22 mouse cellular contexts compared by ENCODE assay signal in genomic region chr19:10270356-10270755, GRCm38 (mm10). TPM values are rescaled to one million over a fixed set of nuclear protein-coding genes. Genes with fewer than 3 reads are reported as not detected.
DNase-seq lines count a peak whose midpoint lies in the region; ATAC-seq and TF ChIP-seq lines count a peak whose summit lies in the region.
"Had no signal": no experiment of that assay in that cellular context is flagged by ENCODE, and none has a peak within 500 bp of the region (broad histone marks: within the 10 kb centered on the region; RNA-seq: fewer than 3 reads in every experiment).

No protein-coding gene starts in this region.

- DNase-seq in heart, adult 11 months: peak; percentile 92
- no peak for DNase-seq in layer of hippocampus, adult 2 months (ENCODE audit: low spot score in 2 of 2)
- DNase-seq in layer of hippocampus, adult 8-10 months (ENCODE audit: low spot score in 2 of 2): no peak
- DNase-seq in retina, embryonic 14.5 days (ENCODE audit: low spot score): no peak
- DNase-seq: adrenal gland, adult 2 months; adrenal gland, adult 8-10 months; adrenal gland, postnatal 10 days; adrenal gland, postnatal 14 days; adrenal gland, postnatal 25 days; adrenal gland, postnatal 36 days; B cell, adult 2 months; cerebellum, adult 11 months; cerebellum, adult 11-12 months had no signal

- no peak for TF ChIP-seq CTCF in layer of hippocampus, adult 2 months (conservative IDR thresholded peaks at IDR 0.05)
- no peak for TF ChIP-seq CTCF in intestine, postnatal 0 days (IDR thresholded peaks at IDR 0.05; ENCODE audit: low read depth)

- peaks cover 40% of the 10 kb centered on the region for H3K4me1 ChIP-seq in heart, embryonic 12.5 days (replicated peaks)
- H3K4me1 ChIP-seq in intestine, embryonic 16.5 days (ENCODE audit: control insufficient read depth, insufficient read depth, low read length): peaks cover 46% of the 10 kb centered on the region
- peaks cover 40% of the 10 kb centered on the region for H3K4me1 ChIP-seq in intestine, embryonic 15.5 days (replicated peaks)
- H3K4me1 ChIP-seq in intestine, postnatal 0 days (replicated peaks; ENCODE audit: control insufficient read depth, insufficient read depth, low read length): peaks cover 13% of the 10 kb centered on the region

- no peaks in the 10 kb centered on the region for H3K36me3 ChIP-seq in heart, embryonic 12.5 days
- no peaks in the 10 kb centered on the region for H3K36me3 ChIP-seq in intestine, embryonic 16.5 days (ENCODE audit: control insufficient read depth, insufficient read depth, low read length)
- no peaks in the 10 kb centered on the region for H3K36me3 ChIP-seq in intestine, embryonic 15.5 days
- no peaks in the 10 kb centered on the region for H3K36me3 ChIP-seq in intestine, postnatal 0 days (ENCODE audit: control insufficient read depth, insufficient read depth)
- H3K36me3 ChIP-seq: G1E had no signal

- no peak for ATAC-seq in heart, embryonic 12.5 days (ENCODE audit: insufficient number of reproducible peaks, low FRiP score)
- no peak for ATAC-seq in intestine, embryonic 16.5 days
- ATAC-seq in intestine, embryonic 15.5 days: no peak
- ATAC-seq in intestine, postnatal 0 days: no peak
- ATAC-seq: activated CD4-positive, CD25-positive, alpha-beta regulatory T cell, adult 4 months; CD4-positive, CD25-positive, alpha-beta regulatory T cell, adult 4 months; Patski had no signal

- H3K4me2 ChIP-seq in heart, embryonic 12.5 days: no peak overlapping the region
- no peak overlapping the region for H3K4me2 ChIP-seq in intestine, embryonic 16.5 days (ENCODE audit: low read depth, low read length)
- no peak overlapping the region for H3K4me2 ChIP-seq in intestine, embryonic 15.5 days (replicated peaks)
- no peak overlapping the region for H3K4me2 ChIP-seq in intestine, postnatal 0 days (replicated peaks; ENCODE audit: low read depth)

- no peak overlapping the region for H3K4me3 ChIP-seq in heart, embryonic 12.5 days
- no peak overlapping the region for H3K4me3 ChIP-seq in intestine, embryonic 16.5 days (ENCODE audit: low read length)
- H3K4me3 ChIP-seq in intestine, embryonic 15.5 days (replicated peaks): no peak overlapping the region
- H3K4me3 ChIP-seq in layer of hippocampus, adult 2 months: no peak overlapping the region
- H3K4me3 ChIP-seq in intestine, postnatal 0 days (ENCODE audit: low read depth, low read length): no peak overlapping the region

- H3K27me3 ChIP-seq in heart, embryonic 12.5 days (replicated peaks): peaks cover 3% of the 10 kb centered on the region; the same call in 1 of the 2 replicates
- H3K27me3 ChIP-seq in intestine, embryonic 16.5 days (replicated peaks; ENCODE audit: control insufficient read depth, insufficient read depth, low read length): no peaks in the 10 kb centered on the region
- H3K27me3 ChIP-seq in intestine, embryonic 15.5 days (replicated peaks): no peaks in the 10 kb centered on the region
- H3K27me3 ChIP-seq in intestine, postnatal 0 days (replicated peaks; ENCODE audit: control insufficient read depth, insufficient read depth, low read length): no peaks in the 10 kb centered on the region
- H3K27me3 ChIP-seq: Patski had no signal

- H3K27ac ChIP-seq in heart, embryonic 12.5 days (ENCODE audit: poor library complexity, severe bottlenecking): no peak overlapping the region
- H3K27ac ChIP-seq in intestine, embryonic 16.5 days (ENCODE audit: low read length): peak overlapping the region; percentile 25; the same call in 1 of the 2 replicates
- H3K27ac ChIP-seq in intestine, embryonic 15.5 days: no peak overlapping the region
- peak overlapping the region; percentile 82; the same call in 1 of the 2 replicates for H3K27ac ChIP-seq in layer of hippocampus, adult 2 months
- 0 out of 2 replicates have a peak overlapping the region, but pooled peaks have one; percentile 46 for H3K27ac ChIP-seq in intestine, postnatal 0 days (ENCODE audit: low read depth, low read length)

- H3K9ac ChIP-seq in heart, embryonic 12.5 days: no peak overlapping the region
- H3K9ac ChIP-seq in intestine, embryonic 16.5 days (ENCODE audit: low read depth, low read length): 0 out of 2 replicates have a peak overlapping the region, but pooled peaks have one; percentile 13
- H3K9ac ChIP-seq in intestine, embryonic 15.5 days: no peak overlapping the region
- H3K9ac ChIP-seq in intestine, postnatal 0 days (ENCODE audit: low read depth, low read length): no peak overlapping the region

- no peaks in the 10 kb centered on the region for H3K9me3 ChIP-seq in heart, embryonic 12.5 days (replicated peaks)
- no peaks in the 10 kb centered on the region for H3K9me3 ChIP-seq in intestine, embryonic 16.5 days (ENCODE audit: control insufficient read depth, low read length)
- H3K9me3 ChIP-seq in intestine, embryonic 15.5 days: no peaks in the 10 kb centered on the region
- H3K9me3 ChIP-seq in intestine, postnatal 0 days (ENCODE audit: control insufficient read depth): no peaks in the 10 kb centered on the region
- H3K9me3 ChIP-seq: G1E had no signal

- 76% methylated on average over 5 of the region's 5 CpGs for WGBS in heart, embryonic 12.5 days
- WGBS in intestine, embryonic 16.5 days: 79% methylated on average over 5 of the region's 5 CpGs
- 82% methylated on average over 5 of the region's 5 CpGs for WGBS in intestine, embryonic 15.5 days
- 76% methylated on average over 5 of the region's 5 CpGs for WGBS in intestine, postnatal 0 days

RNA-seq across cellular contexts. Expression of gene Myrf, which starts 29.8 kb away (rescaled TPM):
- polyA plus RNA-seq in heart, embryonic 12.5 days (2016; fragmentation: Nextera tagmentation; extraction: Ambion mirVana): 16.2 and 16.5 TPM in 2 replicates
- 9.9 and 10.1 TPM in 2 replicates for polyA plus RNA-seq in intestine, embryonic 16.5 days (2015; fragmentation: Nextera tagmentation; extraction: Ambion mirVana)
- polyA plus RNA-seq in intestine, embryonic 15.5 days (2015; fragmentation: Nextera tagmentation; extraction: Ambion mirVana): 12.0 and 14.4 TPM in 2 replicates
- total RNA-seq in layer of hippocampus, adult 2 months (2021): 10 to 100 TPM; 27.0 to 27.8 TPM
- 10 to 100 TPM; 31.6 to 37.2 (median 36.7) TPM for total RNA-seq in layer of hippocampus, adult 8-10 months (2022)
- polyA plus RNA-seq in intestine, postnatal 0 days (2015; fragmentation: Nextera tagmentation; extraction: Ambion mirVana): 4.1 and 4.5 TPM in 2 replicates
- polyA plus RNA-seq: G1E had no signal

RNA-seq across cellular contexts. Expression of gene Dagla, which starts 34.3 kb away (rescaled TPM):
- 1.3 and 1.5 TPM in 2 replicates for polyA plus RNA-seq in heart, embryonic 12.5 days (2016; fragmentation: Nextera tagmentation; extraction: Ambion mirVana)
- 2.6 and 3.2 TPM in 2 replicates for polyA plus RNA-seq in intestine, embryonic 16.5 days (2015; fragmentation: Nextera tagmentation; extraction: Ambion mirVana)
- polyA plus RNA-seq in intestine, embryonic 15.5 days (2015; fragmentation: Nextera tagmentation; extraction: Ambion mirVana): 3.5 and 3.6 TPM in 2 replicates
- 100 to 1,000 TPM; 130 to 131 TPM for total RNA-seq in layer of hippocampus, adult 2 months (2021)
- 100 to 1,000 TPM in 3 of 4 experiments, 10 to 100 TPM in 1; 94.1 to 109 (median 104) TPM for total RNA-seq in layer of hippocampus, adult 8-10 months (2022)
- 1.3 TPM in 2 replicates for polyA plus RNA-seq in intestine, postnatal 0 days (2015; fragmentation: Nextera tagmentation; extraction: Ambion mirVana)
- total RNA-seq: MEL had no signal
- polyA plus RNA-seq: CD4-positive, CD25-positive, alpha-beta regulatory T cell, adult 4 months; G1E had no signal

Comparison
In these comparisons a context has a peak if more than half of its experiments do, and no peak if none do; other contexts are left out.
1. H3K27ac ChIP-seq: peak in intestine, embryonic 16.5 days (single experiment), layer of hippocampus, adult 2 months (single experiment) and intestine, postnatal 0 days (single experiment); none in heart, embryonic 12.5 days (single experiment) and intestine, embryonic 15.5 days (single experiment).